Mouse (Mus musculus): ENCODE results near the gene Ifnl3.
A peak's percentile ranks its signal among the peaks of the same experiment; 100 is the strongest.

GRCm38 (mm10) chr7:28568253-28568652, 45.6 kb downstream of the Ifnl3 start:
- TF ChIP-seq POLR2A (IDR thresholded peaks at IDR 0.05; ENCODE audit: extremely low read depth, insufficient read depth, low read length) (no peak), CTCF (IDR thresholded peaks at IDR 0.05; ENCODE audit: extremely low read depth, insufficient read depth, low read length) (peak; percentile 70)

All from cortical plate, adult 2 months (tissue).